Mouse (Mus musculus) kidney, adult 2 months (tissue): ENCODE data around the gene Olfr1346.

Experiments
- CTCF ChIP-seq: fragments of 200-500 bp; conservative IDR thresholded peaks from 2 replicates; pipeline ENCODE4 v1.5.1; 2011; ENCODE audit warnings: low read depth, mild to moderate bottlenecking, control low read depth, low read length, moderate library complexity, mixed read lengths; ENCODE audit not compliant: insufficient read depth, insufficient read length
- POLR2A ChIP-seq: fragments of 200-500 bp; IDR thresholded peaks from one replicate; pipeline ENCODE4 v1.6.1; 2011; ENCODE audit warnings: low read depth, low read length, control low read depth

DNA sequence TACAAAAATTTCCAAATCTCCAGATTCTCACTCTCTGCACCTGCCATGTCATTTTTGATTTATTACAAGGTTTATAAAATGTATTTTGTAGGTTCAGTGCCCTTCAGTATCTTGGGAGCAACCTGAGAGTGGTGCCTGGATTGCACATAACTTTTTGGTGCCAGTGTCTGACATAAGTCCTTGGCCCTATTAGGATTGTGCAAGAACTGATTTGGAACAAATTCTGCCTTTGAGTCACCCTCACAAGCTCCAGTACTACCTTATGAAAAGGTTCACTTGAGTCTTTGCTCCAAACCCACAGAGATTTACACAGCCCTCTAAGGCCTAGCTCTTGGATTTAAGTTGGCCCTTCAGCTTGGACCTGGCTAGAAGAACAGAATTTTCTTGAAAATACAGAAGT lies at the start of gene Olfr1346:
- TF ChIP-seq CTCF (no peak), POLR2A (no peak)
